Mouse (Mus musculus): ENCODE measurements at regions not wholly inside any gene's neighbourhood (a gene's known extent, or its start where the extent isn't known, plus 50 kb on each side); places are given as distances from the start of the nearest gene placed in this dataset.

- Histone ChIP-seq H3K4me2 (ENCODE audit: low read depth, low read length) (no peak overlapping the region), H3K4me3 (ENCODE audit: low read length) (no peak overlapping the region), H3K27me3 (replicated peaks; ENCODE audit: control insufficient read depth, insufficient read depth, low read length) (no peaks in the 10 kb centered on the region), H3K9me3 (ENCODE audit: control insufficient read depth, low read length) (no peaks in the 10 kb centered on the region), H3K9ac (ENCODE audit: low read depth, low read length) (no peak overlapping the region), H3K36me3 (ENCODE audit: control insufficient read depth, insufficient read depth, low read length) (no peaks in the 10 kb centered on the region), H3K4me1 (ENCODE audit: control insufficient read depth, insufficient read depth, low read length) (peaks cover 14% of the 10 kb centered on the region), H3K27ac (ENCODE audit: low read length) (no peak overlapping the region)
- WGBS = 70% methylated on average over 10 of the region's 10 CpGs
- ATAC-seq = no peak
Observed at GRCm38 (mm10) chr9:14202551-14203306, 72.1 kb upstream of the Sesn3 start.

- Histone ChIP-seq H3K36me3 (ENCODE audit: control insufficient read depth, insufficient read depth, low read length) (no peaks in the 10 kb centered on the region), H3K4me1 (ENCODE audit: control insufficient read depth, insufficient read depth, low read length) (peaks cover 14% of the 10 kb centered on the region), H3K4me3 (ENCODE audit: low read length) (no peak overlapping the region), H3K27ac (ENCODE audit: low read length) (no peak overlapping the region), H3K9ac (ENCODE audit: low read depth, low read length) (no peak overlapping the region), H3K4me2 (ENCODE audit: low read depth, low read length) (no peak overlapping the region), H3K27me3 (replicated peaks; ENCODE audit: control insufficient read depth, insufficient read depth, low read length) (no peaks in the 10 kb centered on the region), H3K9me3 (ENCODE audit: control insufficient read depth, low read length) (no peaks in the 10 kb centered on the region)
- 73% methylated on average over 2 of the region's 2 CpGs for WGBS
- no peak for ATAC-seq
Observed at GRCm38 (mm10) chr9:14203307-14203695, 71.6 kb upstream of the Sesn3 start.

- Histone ChIP-seq H3K4me2 (ENCODE audit: low read depth, low read length) (no peak overlapping the region), H3K36me3 (ENCODE audit: control insufficient read depth, insufficient read depth, low read length) (no peaks in the 10 kb centered on the region), H3K4me1 (ENCODE audit: control insufficient read depth, insufficient read depth, low read length) (peaks cover 14% of the 10 kb centered on the region), H3K27ac (ENCODE audit: low read length) (no peak overlapping the region), H3K9ac (ENCODE audit: low read depth, low read length) (no peak overlapping the region), H3K27me3 (replicated peaks; ENCODE audit: control insufficient read depth, insufficient read depth, low read length) (no peaks in the 10 kb centered on the region), H3K4me3 (ENCODE audit: low read length) (no peak overlapping the region), H3K9me3 (ENCODE audit: control insufficient read depth, low read length) (no peaks in the 10 kb centered on the region)
- no peak for ATAC-seq
- 68% methylated on average over 11 of the region's 11 CpGs for WGBS
Observed at GRCm38 (mm10) chr9:14203768-14204416, 71.0 kb upstream of the Sesn3 start.

GRCm38 (mm10) chr9:14204817-14205216 is 70.0 kb upstream of the Sesn3 start:
- Histone ChIP-seq H3K4me2 (ENCODE audit: low read depth, low read length) (no peak overlapping the region), H3K36me3 (ENCODE audit: control insufficient read depth, insufficient read depth, low read length) (no peaks in the 10 kb centered on the region), H3K9me3 (ENCODE audit: control insufficient read depth, low read length) (no peaks in the 10 kb centered on the region), H3K27me3 (replicated peaks; ENCODE audit: control insufficient read depth, insufficient read depth, low read length) (no peaks in the 10 kb centered on the region), H3K4me1 (ENCODE audit: control insufficient read depth, insufficient read depth, low read length) (peaks cover 14% of the 10 kb centered on the region), H3K27ac (ENCODE audit: low read length) (no peak overlapping the region), H3K9ac (ENCODE audit: low read depth, low read length) (no peak overlapping the region), H3K4me3 (ENCODE audit: low read length) (no peak overlapping the region)
- no peak for ATAC-seq
- 97% methylated on average over 1 of the region's 1 CpGs for WGBS

GRCm38 (mm10) chr9:14206838-14207560 is 67.9 kb upstream of the Sesn3 start:
- no peaks in the 10 kb centered on the region for H3K36me3 ChIP-seq (ENCODE audit: control insufficient read depth, insufficient read depth, low read length)
- no peaks in the 10 kb centered on the region for H3K27me3 ChIP-seq (replicated peaks; ENCODE audit: control insufficient read depth, insufficient read depth, low read length)
- no peak overlapping the region for H3K4me2 ChIP-seq (ENCODE audit: low read depth, low read length)
- WGBS = 73% methylated on average over 16 of the region's 16 CpGs
- no peak overlapping the region for H3K4me3 ChIP-seq (ENCODE audit: low read length)
- H3K27ac ChIP-seq (ENCODE audit: low read length) = no peak overlapping the region
- H3K4me1 ChIP-seq (ENCODE audit: control insufficient read depth, insufficient read depth, low read length) = peaks cover 6% of the 10 kb centered on the region
- peak; percentile 63 for ATAC-seq
- H3K9ac ChIP-seq (ENCODE audit: low read depth, low read length) = no peak overlapping the region
- H3K9me3 ChIP-seq (ENCODE audit: control insufficient read depth, low read length) = no peaks in the 10 kb centered on the region

GRCm38 (mm10) chr9:14207561-14207936 is 67.3 kb upstream of the Sesn3 start:
- no peak overlapping the region for H3K4me2 ChIP-seq (ENCODE audit: low read depth, low read length)
- no peaks in the 10 kb centered on the region for H3K9me3 ChIP-seq (ENCODE audit: control insufficient read depth, low read length)
- no peaks in the 10 kb centered on the region for H3K36me3 ChIP-seq (ENCODE audit: control insufficient read depth, insufficient read depth, low read length)
- peaks cover 6% of the 10 kb centered on the region for H3K4me1 ChIP-seq (ENCODE audit: control insufficient read depth, insufficient read depth, low read length)
- 51% methylated on average over 3 of the region's 3 CpGs for WGBS
- 0 out of 2 replicates have a peak, but pooled peaks have one; percentile 52 for ATAC-seq
- H3K4me3 ChIP-seq (ENCODE audit: low read length) = no peak overlapping the region
- no peak overlapping the region for H3K9ac ChIP-seq (ENCODE audit: low read depth, low read length)
- H3K27me3 ChIP-seq (replicated peaks; ENCODE audit: control insufficient read depth, insufficient read depth, low read length) = no peaks in the 10 kb centered on the region
- no peak overlapping the region for H3K27ac ChIP-seq (ENCODE audit: low read length)

- Histone ChIP-seq H3K9ac (ENCODE audit: low read depth, low read length) (no peak overlapping the region), H3K4me3 (ENCODE audit: low read length) (no peak overlapping the region), H3K36me3 (ENCODE audit: control insufficient read depth, insufficient read depth, low read length) (no peaks in the 10 kb centered on the region), H3K9me3 (ENCODE audit: control insufficient read depth, low read length) (no peaks in the 10 kb centered on the region), H3K4me1 (ENCODE audit: control insufficient read depth, insufficient read depth, low read length) (peaks cover 27% of the 10 kb centered on the region), H3K27ac (ENCODE audit: low read length) (no peak overlapping the region), H3K27me3 (replicated peaks; ENCODE audit: control insufficient read depth, insufficient read depth, low read length) (no peaks in the 10 kb centered on the region), H3K4me2 (ENCODE audit: low read depth, low read length) (no peak overlapping the region)
- 74% methylated on average over 2 of the region's 2 CpGs for WGBS
- ATAC-seq = no peak
Observed at GRCm38 (mm10) chr9:14213283-14213682, 61.6 kb upstream of the Sesn3 start.

- Histone ChIP-seq H3K27ac (ENCODE audit: low read length) (peak overlapping the region; percentile 86), H3K4me2 (ENCODE audit: low read depth, low read length) (no peak overlapping the region), H3K4me1 (ENCODE audit: control insufficient read depth, insufficient read depth, low read length) (peaks cover 27% of the 10 kb centered on the region), H3K9me3 (ENCODE audit: control insufficient read depth, low read length) (no peaks in the 10 kb centered on the region), H3K4me3 (ENCODE audit: low read length) (no peak overlapping the region), H3K9ac (ENCODE audit: low read depth, low read length) (no peak overlapping the region), H3K36me3 (ENCODE audit: control insufficient read depth, insufficient read depth, low read length) (no peaks in the 10 kb centered on the region), H3K27me3 (replicated peaks; ENCODE audit: control insufficient read depth, insufficient read depth, low read length) (no peaks in the 10 kb centered on the region)
- ATAC-seq = peak; percentile 95
- 37% methylated on average over 5 of the region's 5 CpGs for WGBS
Observed at GRCm38 (mm10) chr9:14215171-14215782, 59.6 kb upstream of the Sesn3 start.

- Histone ChIP-seq H3K4me1 (ENCODE audit: control insufficient read depth, insufficient read depth, low read length) (peaks cover 27% of the 10 kb centered on the region), H3K4me3 (ENCODE audit: low read length) (no peak overlapping the region), H3K9ac (ENCODE audit: low read depth, low read length) (no peak overlapping the region), H3K4me2 (ENCODE audit: low read depth, low read length) (no peak overlapping the region), H3K36me3 (ENCODE audit: control insufficient read depth, insufficient read depth, low read length) (no peaks in the 10 kb centered on the region), H3K9me3 (ENCODE audit: control insufficient read depth, low read length) (no peaks in the 10 kb centered on the region), H3K27ac (ENCODE audit: low read length) (peak overlapping the region; percentile 86), H3K27me3 (replicated peaks; ENCODE audit: control insufficient read depth, insufficient read depth, low read length) (no peaks in the 10 kb centered on the region)
- ATAC-seq = peak; percentile 65
- 69% methylated on average over 5 of the region's 5 CpGs for WGBS
Observed at GRCm38 (mm10) chr9:14215961-14216360, 58.9 kb upstream of the Sesn3 start.

Data from intestine, embryonic 16.5 days (tissue).